Mouse (Mus musculus) ES-E14 (cell line): ENCODE measurements at regions not wholly inside any gene's neighbourhood (a gene's known extent, or its start where the extent isn't known, plus 50 kb on each side); places are given as distances from the start of the nearest gene placed in this dataset.

Experiments
- CHD2 ChIP-seq: IDR thresholded peaks from 2 replicates; pipeline ENCODE4 v1.6.1; 2014; ENCODE audit warnings: mild to moderate bottlenecking, low read depth, low read length, inconsistent platforms
- MAFK ChIP-seq: IDR thresholded peaks from 2 replicates; pipeline ENCODE4 v1.6.1; 2014; ENCODE audit warnings: mild to moderate bottlenecking, low read depth, low read length, inconsistent platforms; ENCODE audit not compliant: insufficient read depth
- ZC3H11A ChIP-seq: IDR thresholded peaks from 2 replicates; pipeline ENCODE4 v1.6.1; 2012; ENCODE audit warnings: low read depth, mild to moderate bottlenecking, inconsistent platforms, low read length, borderline replicate concordance
- ZNF384 ChIP-seq: IDR thresholded peaks from 2 replicates; pipeline ENCODE4 v1.6.1; 2012; ENCODE audit warnings: low read depth, low read length, inconsistent platforms

DNA sequence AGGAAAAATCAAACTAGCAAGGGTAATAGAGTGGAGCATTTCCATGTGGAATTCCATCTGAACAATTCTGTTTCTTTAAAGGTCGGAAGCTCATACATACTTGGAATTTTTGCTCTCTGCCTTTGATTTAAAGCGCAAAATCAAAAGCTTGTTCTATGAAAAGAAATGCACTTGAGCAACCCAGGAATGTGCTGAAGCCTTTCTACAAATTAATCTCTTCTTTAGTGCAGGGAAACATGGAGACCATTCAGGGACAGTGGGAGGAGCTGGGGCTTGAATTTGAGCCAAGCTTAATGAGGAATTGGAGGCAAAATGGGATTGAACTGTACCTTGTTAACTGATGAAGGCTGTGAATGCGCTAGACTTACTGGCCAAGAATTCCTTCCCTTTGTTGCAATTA, 933.1 kb upstream of the Lcorl start:
- TF ChIP-seq ZC3H11A (no peak), CHD2 (no peak), ZNF384 (no peak), MAFK (no peak)
